Mouse (Mus musculus): Measurements from ENCODE around the gene Tdpoz2. TPM values are rescaled to one million over a fixed set of nuclear protein-coding genes. Genes with fewer than 3 reads are reported as not detected.

The Tdpoz2 gene
- polyA plus RNA-seq, 1 experiment from 2014 or later: not detected

Other genes starting within 250 kb of the Tdpoz2 start
- gene Tchh, start 210.4 kb downstream of the Tdpoz2 start, polyA plus RNA-seq (2014; fragmentation: Nextera tagmentation; extraction: Ambion mirVana): 0.44 and 1.1 TPM in 2 replicates
- gene Tchhl1, start 183.9 kb downstream of the Tdpoz2 start, polyA plus RNA-seq (2014; fragmentation: Nextera tagmentation; extraction: Ambion mirVana): not detected in 2 replicates
- gene S100a11, start 132.2 kb downstream of the Tdpoz2 start, polyA plus RNA-seq (2014; fragmentation: Nextera tagmentation; extraction: Ambion mirVana): 351 and 358 TPM in 2 replicates
- gene S100a10, start 97.6 kb downstream of the Tdpoz2 start, polyA plus RNA-seq (2014; fragmentation: Nextera tagmentation; extraction: Ambion mirVana): 181 and 187 TPM in 2 replicates
- not detected in 2 replicates for gene Tdpoz1, start 23.6 kb upstream of the Tdpoz2 start, polyA plus RNA-seq (2014; fragmentation: Nextera tagmentation; extraction: Ambion mirVana)
- gene Gm37596, start 40.4 kb upstream of the Tdpoz2 start, polyA plus RNA-seq (2014; fragmentation: Nextera tagmentation; extraction: Ambion mirVana): not detected in 2 replicates
- not detected in 2 replicates for gene Gm5773, start 120.3 kb upstream of the Tdpoz2 start, polyA plus RNA-seq (2014; fragmentation: Nextera tagmentation; extraction: Ambion mirVana)
- gene Tdpoz4, start 143.7 kb upstream of the Tdpoz2 start, polyA plus RNA-seq (2014; fragmentation: Nextera tagmentation; extraction: Ambion mirVana): not detected in 2 replicates
- not detected in 2 replicates for gene Tdpoz3, start 173.3 kb upstream of the Tdpoz2 start, polyA plus RNA-seq (2014; fragmentation: Nextera tagmentation; extraction: Ambion mirVana)

Data from midbrain, embryonic 11.5 days (tissue).